Mouse (Mus musculus): ENCODE measurements at regions not wholly inside any gene's neighbourhood (a gene's known extent, or its start where the extent isn't known, plus 50 kb on each side); places are given as distances from the start of the nearest gene placed in this dataset.

- no peak overlapping the region for H3K4me2 ChIP-seq (ENCODE audit: low read depth, low read length, severe bottlenecking)
- no peak for ATAC-seq (replicated peaks; ENCODE audit: low FRiP score)
- 84% methylated on average over 4 of the region's 4 CpGs for WGBS
These were observed 289.5 kb downstream of the Cbln1 start for GRCm38 (mm10) chr8:87182888-87183287.

GRCm38 (mm10) chr8:87178561-87178960 lies 293.5 kb upstream of the N4bp1 start:
- H3K36me3 ChIP-seq (ENCODE audit: control insufficient read depth, insufficient read depth, low read length) = no peaks in the 10 kb centered on the region
- 86% methylated on average over 4 of the region's 4 CpGs for WGBS
- DNase-seq (ENCODE audit: low spot score) (no peak), ATAC-seq (replicated peaks; ENCODE audit: low FRiP score) (no peak)
- H3K4me2 ChIP-seq (ENCODE audit: low read depth, low read length, severe bottlenecking) = no peak overlapping the region
- no peaks in the 10 kb centered on the region for H3K4me1 ChIP-seq (replicated peaks; ENCODE audit: control insufficient read depth, insufficient read depth, low read length)
- H3K9me3 ChIP-seq (ENCODE audit: control insufficient read depth, low read length) = no peaks in the 10 kb centered on the region
- no peak overlapping the region for H3K4me3 ChIP-seq (ENCODE audit: low read depth, low read length)
- no peak overlapping the region for H3K9ac ChIP-seq (ENCODE audit: low read length)
- no peaks in the 10 kb centered on the region for H3K27me3 ChIP-seq (ENCODE audit: control insufficient read depth, insufficient read depth, low read length)
- no peak overlapping the region for H3K27ac ChIP-seq (ENCODE audit: low read depth, low read length)

More at GRCm38 (mm10) chr8:87182888-87183287, 289.5 kb downstream of the Cbln1 start:
- Histone ChIP-seq H3K9me3 (ENCODE audit: control insufficient read depth, low read length) (no peaks in the 10 kb centered on the region), H3K4me3 (ENCODE audit: low read depth, low read length) (no peak overlapping the region), H3K4me1 (replicated peaks; ENCODE audit: control insufficient read depth, insufficient read depth, low read length) (no peaks in the 10 kb centered on the region), H3K9ac (ENCODE audit: low read length) (no peak overlapping the region), H3K27ac (ENCODE audit: low read depth, low read length) (no peak overlapping the region), H3K27me3 (ENCODE audit: control insufficient read depth, insufficient read depth, low read length) (no peaks in the 10 kb centered on the region), H3K36me3 (ENCODE audit: control insufficient read depth, insufficient read depth, low read length) (no peaks in the 10 kb centered on the region)
- DNase-seq (ENCODE audit: low spot score) = no peak

GRCm38 (mm10) chr8:87177620-87178019 lies 292.6 kb upstream of the N4bp1 start:
- H3K27ac ChIP-seq (ENCODE audit: low read depth, low read length) = no peak overlapping the region
- H3K9ac ChIP-seq (ENCODE audit: low read length) = no peak overlapping the region
- no peaks in the 10 kb centered on the region for H3K9me3 ChIP-seq (ENCODE audit: control insufficient read depth, low read length)
- DNase-seq (ENCODE audit: low spot score) (no peak), ATAC-seq (replicated peaks; ENCODE audit: low FRiP score) (no peak)
- no peaks in the 10 kb centered on the region for H3K27me3 ChIP-seq (ENCODE audit: control insufficient read depth, insufficient read depth, low read length)
- H3K4me1 ChIP-seq (replicated peaks; ENCODE audit: control insufficient read depth, insufficient read depth, low read length) = no peaks in the 10 kb centered on the region
- no peaks in the 10 kb centered on the region for H3K36me3 ChIP-seq (ENCODE audit: control insufficient read depth, insufficient read depth, low read length)
- 90% methylated on average over 6 of the region's 6 CpGs for WGBS
- H3K4me3 ChIP-seq (ENCODE audit: low read depth, low read length) = no peak overlapping the region
- no peak overlapping the region for H3K4me2 ChIP-seq (ENCODE audit: low read depth, low read length, severe bottlenecking)

- Histone ChIP-seq H3K36me3 (ENCODE audit: control insufficient read depth, insufficient read depth, low read length) (no peaks in the 10 kb centered on the region), H3K4me1 (replicated peaks; ENCODE audit: control insufficient read depth, insufficient read depth, low read length) (no peaks in the 10 kb centered on the region)
- no peak for ATAC-seq (replicated peaks; ENCODE audit: low FRiP score)
These were observed 290.0 kb upstream of the N4bp1 start for GRCm38 (mm10) chr8:87175097-87175496.

GRCm38 (mm10) chr8:87173720-87174119 lies 288.7 kb upstream of the N4bp1 start:
- Histone ChIP-seq H3K27me3 (ENCODE audit: control insufficient read depth, insufficient read depth, low read length) (no peaks in the 10 kb centered on the region), H3K9me3 (ENCODE audit: control insufficient read depth, low read length) (no peaks in the 10 kb centered on the region)

More at GRCm38 (mm10) chr8:87175097-87175496, 290.0 kb upstream of the N4bp1 start:
- no peak overlapping the region for H3K27ac ChIP-seq (ENCODE audit: low read depth, low read length)
- H3K27me3 ChIP-seq (ENCODE audit: control insufficient read depth, insufficient read depth, low read length) = no peaks in the 10 kb centered on the region
- H3K4me2 ChIP-seq (ENCODE audit: low read depth, low read length, severe bottlenecking) = no peak overlapping the region
- DNase-seq (ENCODE audit: low spot score) = no peak
- no peaks in the 10 kb centered on the region for H3K9me3 ChIP-seq (ENCODE audit: control insufficient read depth, low read length)
- H3K4me3 ChIP-seq (ENCODE audit: low read depth, low read length) = no peak overlapping the region
- H3K9ac ChIP-seq (ENCODE audit: low read length) = no peak overlapping the region

GRCm38 (mm10) chr8:87166771-87167170 lies 281.7 kb upstream of the N4bp1 start:
- H3K27me3 ChIP-seq (ENCODE audit: control insufficient read depth, insufficient read depth, low read length) = no peaks in the 10 kb centered on the region
- no peaks in the 10 kb centered on the region for H3K9me3 ChIP-seq (ENCODE audit: control insufficient read depth, low read length)
- DNase-seq (ENCODE audit: low spot score) (no peak), ATAC-seq (replicated peaks; ENCODE audit: low FRiP score) (no peak)
- H3K9ac ChIP-seq (ENCODE audit: low read length) = no peak overlapping the region
- H3K27ac ChIP-seq (ENCODE audit: low read depth, low read length) = no peak overlapping the region
- no peak overlapping the region for H3K4me3 ChIP-seq (ENCODE audit: low read depth, low read length)
- no peaks in the 10 kb centered on the region for H3K4me1 ChIP-seq (replicated peaks; ENCODE audit: control insufficient read depth, insufficient read depth, low read length)
- H3K36me3 ChIP-seq (ENCODE audit: control insufficient read depth, insufficient read depth, low read length) = no peaks in the 10 kb centered on the region
- no peak overlapping the region for H3K4me2 ChIP-seq (ENCODE audit: low read depth, low read length, severe bottlenecking)
- WGBS = 82% methylated on average over 1 of the region's 1 CpGs

More at GRCm38 (mm10) chr8:87173720-87174119, 288.7 kb upstream of the N4bp1 start:
- Histone ChIP-seq H3K4me2 (ENCODE audit: low read depth, low read length, severe bottlenecking) (no peak overlapping the region), H3K36me3 (ENCODE audit: control insufficient read depth, insufficient read depth, low read length) (no peaks in the 10 kb centered on the region), H3K27ac (ENCODE audit: low read depth, low read length) (no peak overlapping the region), H3K4me1 (replicated peaks; ENCODE audit: control insufficient read depth, insufficient read depth, low read length) (no peaks in the 10 kb centered on the region), H3K9ac (ENCODE audit: low read length) (no peak overlapping the region), H3K4me3 (ENCODE audit: low read depth, low read length) (no peak overlapping the region)
- DNase-seq (ENCODE audit: low spot score) (no peak), ATAC-seq (replicated peaks; ENCODE audit: low FRiP score) (no peak)

- H3K4me2 ChIP-seq (ENCODE audit: low read depth, low read length, severe bottlenecking) = no peak overlapping the region
- no peaks in the 10 kb centered on the region for H3K27me3 ChIP-seq (ENCODE audit: control insufficient read depth, insufficient read depth, low read length)
- no peak overlapping the region for H3K4me3 ChIP-seq (ENCODE audit: low read depth, low read length)
- ATAC-seq (replicated peaks; ENCODE audit: low FRiP score) (no peak), DNase-seq (ENCODE audit: low spot score) (no peak)
- peaks cover 3% of the 10 kb centered on the region; the same call in 1 of the 2 replicates for H3K4me1 ChIP-seq (replicated peaks; ENCODE audit: control insufficient read depth, insufficient read depth, low read length)
- no peaks in the 10 kb centered on the region for H3K36me3 ChIP-seq (ENCODE audit: control insufficient read depth, insufficient read depth, low read length)
- WGBS = 69% methylated on average over 2 of the region's 2 CpGs
- H3K27ac ChIP-seq (ENCODE audit: low read depth, low read length) = no peak overlapping the region
- no peak overlapping the region for H3K9ac ChIP-seq (ENCODE audit: low read length)
- H3K9me3 ChIP-seq (ENCODE audit: control insufficient read depth, low read length) = no peaks in the 10 kb centered on the region
These were observed 275.4 kb upstream of the N4bp1 start for GRCm38 (mm10) chr8:87160416-87160815.

GRCm38 (mm10) chr8:87158322-87158721 lies 273.3 kb upstream of the N4bp1 start:
- DNase-seq (ENCODE audit: low spot score) (no peak), ATAC-seq (replicated peaks; ENCODE audit: low FRiP score) (no peak)
- Histone ChIP-seq H3K9ac (ENCODE audit: low read length) (no peak overlapping the region), H3K27ac (ENCODE audit: low read depth, low read length) (no peak overlapping the region), H3K4me3 (ENCODE audit: low read depth, low read length) (no peak overlapping the region), H3K27me3 (ENCODE audit: control insufficient read depth, insufficient read depth, low read length) (no peaks in the 10 kb centered on the region), H3K4me1 (replicated peaks; ENCODE audit: control insufficient read depth, insufficient read depth, low read length) (peaks cover 4% of the 10 kb centered on the region), H3K36me3 (ENCODE audit: control insufficient read depth, insufficient read depth, low read length) (no peaks in the 10 kb centered on the region), H3K4me2 (ENCODE audit: low read depth, low read length, severe bottlenecking) (no peak overlapping the region), H3K9me3 (ENCODE audit: control insufficient read depth, low read length) (no peaks in the 10 kb centered on the region)
- WGBS = 51% methylated on average over 8 of the region's 8 CpGs

GRCm38 (mm10) chr8:87155819-87156425 lies 270.9 kb upstream of the N4bp1 start:
- Histone ChIP-seq H3K4me1 (replicated peaks; ENCODE audit: control insufficient read depth, insufficient read depth, low read length) (peaks cover 15% of the 10 kb centered on the region), H3K4me2 (ENCODE audit: low read depth, low read length, severe bottlenecking) (no peak overlapping the region), H3K9me3 (ENCODE audit: control insufficient read depth, low read length) (no peaks in the 10 kb centered on the region), H3K4me3 (ENCODE audit: low read depth, low read length) (no peak overlapping the region), H3K27me3 (ENCODE audit: control insufficient read depth, insufficient read depth, low read length) (no peaks in the 10 kb centered on the region), H3K27ac (ENCODE audit: low read depth, low read length) (no peak overlapping the region), H3K9ac (ENCODE audit: low read length) (no peak overlapping the region), H3K36me3 (ENCODE audit: control insufficient read depth, insufficient read depth, low read length) (no peaks in the 10 kb centered on the region)
- ATAC-seq (replicated peaks; ENCODE audit: low FRiP score) (no peak), DNase-seq (ENCODE audit: low spot score) (no peak)
- 80% methylated on average over 10 of the region's 10 CpGs for WGBS
